Mouse (Mus musculus): ENCODE data around the gene Tspyl2. TPM values are rescaled to one million over a fixed set of nuclear protein-coding genes. Genes with fewer than 3 reads are reported as not detected.
"Not testable (repeated sequence)": the region's sequence is repeated elsewhere in the genome, so short reads cannot be mapped to it uniquely, and the experiment has no call there.

Tspyl2 gene
- polyA plus RNA-seq (2016; fragmentation: Nextera tagmentation; extraction: Ambion mirVana) = 10.7 and 11.6 TPM in 2 replicates

DNA sequence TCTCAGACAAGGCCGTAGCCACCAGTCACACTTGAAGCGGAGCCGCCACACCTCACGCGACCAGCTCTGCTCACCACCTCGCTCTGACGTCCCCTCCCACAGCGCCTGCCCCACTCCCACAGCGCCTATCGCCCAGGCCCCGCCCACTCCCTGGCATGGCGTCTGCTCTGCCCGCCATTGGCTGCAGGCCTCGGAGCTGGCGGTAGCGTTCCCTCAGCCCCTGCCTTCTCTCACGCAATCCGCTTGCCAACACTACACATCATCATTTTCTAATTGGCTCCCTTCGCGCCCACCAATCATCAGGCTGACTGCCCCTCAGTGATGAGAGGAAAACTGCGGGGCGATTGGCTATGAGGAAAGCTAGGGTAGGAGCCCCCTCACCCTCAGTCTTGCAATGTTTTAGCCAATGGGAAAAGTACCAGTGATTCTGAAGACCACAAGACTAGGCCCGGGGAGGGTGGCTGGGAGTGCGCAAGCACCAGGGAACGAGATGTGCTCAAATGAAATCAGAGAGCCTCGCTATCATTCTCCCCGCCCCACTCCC lies at the start of gene Tspyl2:
Tspyl2 (minus strand) TSS at position 68 of the 544 bp plus-strand sequence.
- Histone ChIP-seq H3K4me2 (peak within 1 kb of the TSS; percentile 86), H3K27ac (peak within 1 kb of the TSS; percentile 69), H3K9ac (peak within 1 kb of the TSS; percentile 80), H3K4me1 (peaks cover 10% of the 10 kb centered on the region), H3K4me3 (peak within 1 kb of the TSS; percentile 65), H3K27me3 (replicated peaks) (peaks cover 62% of the 10 kb centered on the region), H3K36me3 (peaks cover 15% of the 10 kb centered on the region), H3K9me3 (replicated peaks) (no peaks in the 10 kb centered on the region)
- peak; percentile 98 for ATAC-seq
- WGBS (ENCODE audit: insufficient replicate concordance) = 4% methylated on average over 23 of the region's 27 CpGs

DNA sequence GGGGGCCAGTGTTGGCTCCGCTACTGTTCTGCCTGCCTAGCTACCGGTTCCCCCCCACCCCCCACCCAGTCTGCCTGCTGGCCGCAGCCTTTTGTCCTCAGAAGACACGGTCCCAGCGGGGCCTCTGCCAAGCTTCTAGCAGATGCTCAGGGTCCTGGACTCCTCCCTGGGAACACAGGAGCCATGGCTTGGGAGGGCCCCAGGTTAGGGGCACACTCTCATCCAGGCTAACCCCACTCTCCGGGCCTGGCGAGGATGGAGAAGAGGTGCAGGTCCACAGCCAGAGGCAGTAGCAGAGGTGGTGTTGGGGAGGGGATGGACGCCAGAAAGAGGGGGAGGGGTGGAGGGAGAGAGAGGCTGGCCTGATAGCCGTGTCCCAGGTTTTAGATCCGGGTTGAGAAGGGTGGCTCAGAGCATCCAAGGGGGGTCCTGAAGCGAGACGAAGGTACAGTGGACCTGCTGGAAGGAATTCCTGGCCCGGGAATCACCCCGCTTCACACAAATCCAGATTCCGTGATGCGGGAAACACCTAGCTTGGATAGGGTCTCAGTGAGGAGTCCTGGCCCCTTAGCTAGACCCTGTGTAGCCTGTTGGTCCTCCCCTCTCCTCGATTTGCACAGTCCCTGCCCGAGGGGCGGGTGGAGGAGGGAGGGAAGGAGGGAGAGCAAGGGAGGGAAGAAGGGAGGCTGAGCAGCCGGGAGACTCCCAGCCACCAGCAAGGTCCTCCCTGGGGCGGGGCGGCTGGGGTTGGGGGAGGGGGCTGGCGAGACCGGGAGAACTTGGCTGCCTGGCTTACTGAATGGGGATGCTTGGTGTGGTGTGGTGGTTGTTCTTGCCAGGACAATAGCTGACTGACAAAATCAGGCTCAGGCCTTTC lies 26.4 kb upstream of the Tspyl2 start, which contains the start of gene Gpr173:
Gpr173 (minus strand) TSS at position 308 of the 877 bp plus-strand sequence.
- peak within 1 kb of the TSS; percentile 42 for H3K4me2 ChIP-seq
- no peaks in the 10 kb centered on the region for H3K36me3 ChIP-seq
- no peaks in the 10 kb centered on the region for H3K9me3 ChIP-seq (replicated peaks)
- no peak within 1 kb of the TSS for H3K9ac ChIP-seq
- peak within 1 kb of the TSS; percentile 30 for H3K4me3 ChIP-seq
- peaks cover 46% of the 10 kb centered on the region for H3K27me3 ChIP-seq (replicated peaks)
- ATAC-seq = peak; percentile 57; the same call in 1 of the 2 replicates
- H3K27ac ChIP-seq = no peak within 1 kb of the TSS
- no peaks in the 10 kb centered on the region for H3K4me1 ChIP-seq
- 13% methylated on average over 22 of the region's 24 CpGs for WGBS (ENCODE audit: insufficient replicate concordance)

DNA sequence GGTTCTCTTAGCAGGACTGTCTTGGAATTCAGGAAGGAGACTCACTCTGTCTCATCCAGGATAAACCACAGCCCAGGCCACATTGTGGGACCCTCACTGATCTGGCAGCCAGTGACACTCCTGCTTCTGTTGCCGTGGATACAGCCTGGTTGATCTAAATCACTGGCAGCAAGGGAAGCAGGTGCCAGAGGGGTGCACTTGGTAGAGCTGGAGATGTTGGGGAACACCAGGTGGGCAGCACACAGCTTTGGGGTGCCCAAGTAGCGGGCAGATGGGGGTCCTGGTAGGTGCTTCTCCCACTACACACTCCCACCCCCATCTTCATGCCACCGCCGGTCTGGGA lies 25.8 kb upstream of the Tspyl2 start:
- H3K27me3 ChIP-seq (replicated peaks) = peaks cover 47% of the 10 kb centered on the region
- no peaks in the 10 kb centered on the region for H3K9me3 ChIP-seq (replicated peaks)
- peak overlapping the region; percentile 42 for H3K4me2 ChIP-seq
- H3K36me3 ChIP-seq = no peaks in the 10 kb centered on the region
- 17% methylated on average over 4 of the region's 4 CpGs for WGBS (ENCODE audit: insufficient replicate concordance)
- peak overlapping the region; percentile 30 for H3K4me3 ChIP-seq
- H3K9ac ChIP-seq = no peak overlapping the region
- no peaks in the 10 kb centered on the region for H3K4me1 ChIP-seq
- ATAC-seq = no peak
- H3K27ac ChIP-seq = no peak overlapping the region

DNA sequence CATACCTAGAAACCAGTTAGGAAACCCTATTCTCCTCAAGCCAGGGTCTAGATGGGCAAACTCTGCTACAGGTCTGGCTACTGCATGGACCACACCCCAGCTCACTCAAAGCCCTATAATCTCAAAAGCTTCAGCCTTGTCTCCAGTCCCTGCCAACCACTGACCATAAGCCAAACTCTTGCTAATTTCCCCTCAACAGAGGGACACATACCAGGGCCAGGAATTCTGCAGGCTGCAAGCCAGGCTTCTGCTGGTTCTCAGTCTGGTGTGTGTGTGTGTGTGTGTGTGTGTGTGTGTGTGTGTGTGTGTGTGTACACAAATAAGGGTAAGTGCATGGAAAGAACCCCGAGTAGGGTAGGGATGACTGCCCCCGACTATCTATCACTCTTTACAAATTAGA lies 24.2 kb upstream of the Tspyl2 start:
- Histone ChIP-seq H3K4me2 (no peak overlapping the region), H3K36me3 (no peaks in the 10 kb centered on the region), H3K27ac (no peak overlapping the region), H3K9ac (no peak overlapping the region), H3K4me3 (no peak overlapping the region), H3K27me3 (replicated peaks) (peaks cover 50% of the 10 kb centered on the region), H3K9me3 (replicated peaks) (no peaks in the 10 kb centered on the region), H3K4me1 (no peaks in the 10 kb centered on the region)
- ATAC-seq = no peak
- WGBS (ENCODE audit: insufficient replicate concordance) = 43% methylated on average over 2 of the region's 2 CpGs

DNA sequence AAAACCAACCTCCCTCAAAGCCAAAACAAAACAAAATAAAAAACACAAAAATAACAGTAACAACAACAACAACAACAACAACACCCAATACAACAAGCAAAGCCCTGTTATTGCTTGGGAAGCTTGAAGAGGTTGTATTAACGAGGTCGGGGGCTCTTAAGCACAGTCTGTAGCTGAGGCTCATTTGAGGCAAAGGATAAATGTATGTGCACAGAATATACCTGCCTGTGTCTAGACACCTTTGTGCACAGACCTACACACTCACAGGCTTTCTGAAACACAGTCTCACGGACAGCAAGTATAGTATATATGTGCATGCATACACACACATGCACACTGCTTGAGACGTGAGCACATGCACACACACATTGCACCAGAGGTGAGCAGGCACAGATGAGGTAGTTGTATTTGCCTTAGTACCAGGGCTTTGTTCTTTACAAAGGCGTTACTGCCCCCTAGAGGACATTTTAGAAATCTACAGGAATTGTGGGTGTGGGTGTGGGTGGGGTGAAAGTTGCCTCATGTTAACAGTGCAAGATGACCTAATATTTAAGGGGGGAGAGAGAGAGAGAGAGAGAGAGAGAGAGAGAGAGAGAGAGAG lies 10.4 kb upstream of the Tspyl2 start:
- 12% methylated on average over 5 of the region's 5 CpGs for WGBS (ENCODE audit: insufficient replicate concordance)
- H3K9ac ChIP-seq = no peak overlapping the region
- peak; percentile 68 for ATAC-seq
- peaks cover 11% of the 10 kb centered on the region; the same call in 1 of the 2 replicates for H3K27me3 ChIP-seq (replicated peaks)
- H3K4me2 ChIP-seq = no peak overlapping the region
- no peak overlapping the region for H3K27ac ChIP-seq
- no peaks in the 10 kb centered on the region for H3K9me3 ChIP-seq (replicated peaks)
- no peaks in the 10 kb centered on the region for H3K4me1 ChIP-seq
- H3K4me3 ChIP-seq = no peak overlapping the region
- no peaks in the 10 kb centered on the region for H3K36me3 ChIP-seq

DNA sequence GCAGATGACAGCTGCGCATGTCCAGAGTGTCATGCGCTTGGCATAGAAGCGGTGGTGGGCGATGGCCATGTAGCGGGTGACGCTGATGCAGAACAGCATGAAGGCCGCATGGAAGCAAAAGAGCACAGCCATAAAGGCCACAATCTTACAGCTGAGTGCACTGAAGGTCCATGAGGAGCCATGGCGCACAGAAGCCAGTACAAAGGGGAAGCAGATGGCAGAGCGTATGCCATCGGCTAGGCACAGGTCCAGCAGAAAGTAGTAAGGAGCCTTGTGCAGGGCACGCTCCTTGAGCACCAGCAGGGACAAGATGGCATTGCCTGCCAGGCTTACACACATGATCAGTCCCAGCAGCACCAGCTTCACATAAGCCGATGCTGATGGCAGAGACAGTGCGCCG lies 4.8 kb upstream of the Tspyl2 start:
- no peak for ATAC-seq
- H3K9ac ChIP-seq = no peak overlapping the region
- no peaks in the 10 kb centered on the region for H3K36me3 ChIP-seq
- H3K4me3 ChIP-seq = no peak overlapping the region
- H3K27ac ChIP-seq = no peak overlapping the region
- WGBS (ENCODE audit: insufficient replicate concordance) = 86% methylated on average over 14 of the region's 14 CpGs
- H3K27me3 ChIP-seq (replicated peaks) = peaks cover 59% of the 10 kb centered on the region
- H3K4me2 ChIP-seq = no peak overlapping the region
- no peaks in the 10 kb centered on the region for H3K4me1 ChIP-seq
- H3K9me3 ChIP-seq (replicated peaks) = no peaks in the 10 kb centered on the region

DNA sequence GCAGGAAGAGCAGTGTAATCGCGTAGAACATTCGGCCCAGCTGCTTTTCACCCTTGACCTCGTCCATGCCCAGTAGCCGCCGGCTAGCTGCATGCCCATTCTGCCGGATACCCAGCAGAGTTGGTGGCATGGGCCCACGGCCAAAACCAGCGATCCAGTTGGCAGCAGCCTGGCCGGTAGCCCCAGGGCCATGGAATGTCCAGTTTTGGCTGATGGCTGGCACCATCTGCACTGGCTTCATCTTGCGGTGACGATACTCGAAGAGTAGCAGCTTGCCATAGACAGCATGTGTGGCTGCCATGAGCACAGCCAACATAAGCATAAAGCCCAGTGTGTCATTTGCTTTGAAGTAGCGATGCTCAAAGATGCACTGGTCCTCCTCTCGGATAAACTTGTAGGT lies 4.4 kb upstream of the Tspyl2 start:
- peaks cover 64% of the 10 kb centered on the region for H3K27me3 ChIP-seq (replicated peaks)
- 78% methylated on average over 15 of the region's 15 CpGs for WGBS (ENCODE audit: insufficient replicate concordance)
- ATAC-seq = no peak

DNA sequence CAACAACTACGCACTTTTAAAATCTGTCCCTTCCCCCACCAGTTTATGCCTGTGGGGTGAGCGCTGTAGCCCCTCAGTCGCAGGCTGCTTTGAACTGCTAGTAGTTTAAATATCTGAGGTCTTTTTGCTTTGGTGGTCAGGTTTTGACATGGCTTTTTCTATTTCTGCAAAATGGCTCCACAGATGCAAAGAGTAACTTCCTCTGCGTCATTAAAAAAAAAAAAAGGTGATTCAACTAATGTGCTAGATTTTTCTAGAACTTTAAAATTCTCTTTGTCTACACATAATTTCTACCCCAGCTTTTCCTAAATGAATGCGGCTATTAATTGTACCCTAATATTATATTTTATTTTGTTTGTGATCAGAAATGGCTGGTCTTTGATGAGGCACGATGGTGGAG lies 678 bp upstream of the Tspyl2 start:
- H3K9me3 ChIP-seq (replicated peaks) = no peaks in the 10 kb centered on the region
- 23% methylated on average over 6 of the region's 6 CpGs for WGBS (ENCODE audit: insufficient replicate concordance)
- H3K27me3 ChIP-seq (replicated peaks) = peaks cover 65% of the 10 kb centered on the region

More for the DNA sequence above, 4.4 kb upstream of the Tspyl2 start:
- H3K9ac ChIP-seq = no peak overlapping the region
- H3K9me3 ChIP-seq (replicated peaks) = no peaks in the 10 kb centered on the region
- no peaks in the 10 kb centered on the region for H3K36me3 ChIP-seq
- H3K27ac ChIP-seq = no peak overlapping the region
- peaks cover 4% of the 10 kb centered on the region; the same call in 1 of the 2 replicates for H3K4me1 ChIP-seq
- no peak overlapping the region for H3K4me2 ChIP-seq
- H3K4me3 ChIP-seq = no peak overlapping the region

DNA sequence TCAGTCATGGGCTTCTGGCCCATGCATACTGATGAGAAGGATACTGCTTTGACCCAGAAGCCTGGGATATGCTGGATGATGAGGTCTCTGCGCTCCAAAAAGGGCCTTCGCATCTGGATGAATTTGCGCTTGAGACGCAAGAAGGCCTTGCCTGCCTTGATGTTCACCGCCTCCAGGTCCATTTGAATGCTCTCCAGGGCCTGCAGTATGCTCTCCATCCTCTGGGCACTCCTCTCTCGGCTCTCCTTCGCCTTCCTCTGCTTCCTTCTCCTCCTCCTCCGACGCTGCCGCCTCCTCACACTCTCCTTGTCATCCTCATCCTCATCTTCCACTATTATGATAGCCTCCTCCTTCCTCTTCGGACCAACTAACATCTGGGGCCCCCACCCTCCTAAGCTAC lies 729 bp downstream of the Tspyl2 start:
- Histone ChIP-seq H3K36me3 (peaks cover 15% of the 10 kb centered on the region), H3K4me1 (peaks cover 19% of the 10 kb centered on the region), H3K9me3 (replicated peaks) (no peaks in the 10 kb centered on the region), H3K4me3 (peak overlapping the region; percentile 65), H3K27me3 (replicated peaks) (peaks cover 60% of the 10 kb centered on the region), H3K27ac (peak overlapping the region; percentile 69; the same call in 1 of the 2 replicates), H3K4me2 (peak overlapping the region; percentile 86), H3K9ac (peak overlapping the region; percentile 80)
- ATAC-seq = no peak
- WGBS (ENCODE audit: insufficient replicate concordance) = 40% methylated on average over 11 of the region's 11 CpGs

More for the DNA sequence above, 678 bp upstream of the Tspyl2 start:
- peak overlapping the region; percentile 65 for H3K4me3 ChIP-seq
- no peak for ATAC-seq
- H3K36me3 ChIP-seq = peaks cover 15% of the 10 kb centered on the region
- peak overlapping the region; percentile 80 for H3K9ac ChIP-seq
- H3K27ac ChIP-seq = peak overlapping the region; percentile 69
- peaks cover 8% of the 10 kb centered on the region; the same call in 1 of the 2 replicates for H3K4me1 ChIP-seq
- H3K4me2 ChIP-seq = peak overlapping the region; percentile 86

DNA sequence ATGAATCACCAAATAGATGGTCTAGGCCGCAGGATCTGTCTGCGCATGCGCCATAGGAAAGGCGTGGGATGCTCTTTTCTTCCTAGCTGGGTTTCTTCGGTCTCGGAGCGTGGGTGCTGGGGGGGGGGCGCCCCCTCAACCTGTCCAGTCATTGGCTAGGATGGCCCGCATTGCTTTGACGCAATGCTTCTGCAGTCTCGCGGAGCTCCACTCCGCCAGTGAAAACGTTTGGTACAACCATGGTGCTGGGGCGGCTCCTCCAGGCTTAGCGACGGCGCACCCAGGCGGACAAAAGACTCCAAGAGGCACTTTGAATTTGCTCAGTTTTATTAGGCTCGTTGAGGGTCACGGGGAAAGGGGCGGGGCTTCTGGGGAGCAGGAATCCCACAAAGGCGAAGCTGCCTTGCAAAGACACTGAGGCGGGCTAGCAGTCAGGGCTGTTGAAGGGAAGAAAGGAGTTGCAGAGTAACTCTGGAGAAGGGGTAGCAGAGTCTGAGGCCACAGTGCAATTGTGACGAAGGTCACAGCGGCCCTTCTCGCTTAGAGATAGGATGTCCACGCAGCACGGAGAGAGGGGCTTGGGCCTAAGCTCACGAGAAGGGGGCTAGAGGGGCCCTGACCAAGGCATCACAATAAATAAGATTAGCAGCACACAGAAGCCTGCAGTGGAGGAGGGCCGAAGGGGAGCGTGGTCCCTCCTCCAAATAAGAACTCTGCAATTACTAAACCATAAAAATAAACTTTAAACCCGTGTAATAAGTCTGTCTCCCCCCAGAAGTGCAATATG lies 5.5 kb downstream of the Tspyl2 start:
- Histone ChIP-seq H3K27me3 (replicated peaks) (peaks cover 22% of the 10 kb centered on the region), H3K4me1 (peaks cover 16% of the 10 kb centered on the region), H3K9ac (peak overlapping the region; percentile 46; the same call in 1 of the 2 replicates), H3K36me3 (peaks cover 15% of the 10 kb centered on the region), H3K4me2 (peak overlapping the region; percentile 68), H3K4me3 (peak overlapping the region; percentile 56), H3K9me3 (replicated peaks) (no peaks in the 10 kb centered on the region), H3K27ac (peak overlapping the region; percentile 75)
- WGBS (ENCODE audit: insufficient replicate concordance) = 10% methylated on average over 33 of the region's 33 CpGs
- ATAC-seq = peak; percentile 92

DNA sequence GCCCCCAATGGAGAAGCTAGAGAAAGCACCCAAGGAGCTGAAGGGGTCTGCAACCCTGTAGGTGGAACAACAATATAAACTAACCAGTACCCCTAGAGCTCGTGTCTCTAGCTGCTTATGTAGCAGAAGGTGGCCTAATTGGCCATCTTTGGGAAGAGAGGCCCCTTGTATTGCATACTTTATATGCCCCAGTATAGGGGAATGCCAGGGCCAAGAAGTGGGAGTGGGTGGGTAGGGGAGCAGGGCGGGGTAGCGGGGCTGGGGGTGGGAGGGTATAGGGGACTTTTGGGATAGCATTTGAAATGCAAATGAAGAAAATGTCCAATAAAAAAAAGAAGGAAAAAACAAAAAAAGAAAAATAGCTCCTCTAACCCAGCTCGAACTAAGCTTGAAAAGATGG lies 6.1 kb downstream of the Tspyl2 start:
- WGBS (ENCODE audit: insufficient replicate concordance) = 52% methylated on average over 4 of the region's 4 CpGs
- Histone ChIP-seq H3K27ac (0 out of 2 replicates have a peak overlapping the region, but pooled peaks have one; percentile 75), H3K4me3 (peak overlapping the region; percentile 56), H3K4me2 (peak overlapping the region; percentile 68), H3K27me3 (replicated peaks) (peaks cover 16% of the 10 kb centered on the region), H3K36me3 (peaks cover 15% of the 10 kb centered on the region), H3K4me1 (peaks cover 10% of the 10 kb centered on the region)
- H3K9ac ChIP-seq; H3K9me3 ChIP-seq (replicated peaks): not testable (repeated sequence)
- 0 out of 2 replicates have a peak, but pooled peaks have one; percentile 1 for ATAC-seq
